Mouse (Mus musculus): ENCODE data around the gene Sertad1. TPM values are rescaled to one million over a fixed set of nuclear protein-coding genes. Genes with fewer than 3 reads are reported as not detected.
"Not testable (repeated sequence)": the region's sequence is repeated elsewhere in the genome, so short reads cannot be mapped to it uniquely, and the experiment has no call there.

Gene Sertad1
- polyA plus RNA-seq, 1 experiment from 2014 or later: 31.1 TPM

DNA sequence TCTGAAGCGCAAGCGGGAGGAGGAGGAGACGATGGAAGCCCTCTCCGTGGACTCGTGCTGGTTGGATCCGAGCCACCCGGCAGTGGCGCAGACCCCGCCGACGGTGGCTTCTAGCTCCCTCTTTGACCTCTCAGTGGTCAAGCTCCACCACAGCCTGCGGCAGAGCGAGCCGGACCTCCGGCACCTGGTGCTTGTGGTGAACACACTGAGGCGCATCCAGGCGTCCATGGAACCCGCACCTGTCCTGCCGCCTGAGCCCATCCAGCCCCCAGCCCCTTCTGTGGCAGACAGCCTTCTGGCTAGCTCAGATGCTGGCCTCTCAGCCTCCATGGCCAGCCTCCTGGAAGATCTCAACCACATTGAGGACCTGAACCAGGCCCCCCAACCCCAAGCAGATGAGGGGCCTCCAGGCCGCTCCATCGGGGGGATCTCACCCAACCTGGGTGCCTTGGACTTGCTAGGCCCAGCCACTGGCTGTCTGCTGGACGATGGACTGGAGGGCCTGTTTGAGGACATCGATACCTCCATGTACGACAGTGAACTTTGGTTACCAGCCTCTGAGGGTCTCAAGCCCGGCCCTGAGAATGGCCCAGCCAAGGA lies 2.7 kb downstream of the Sertad1 start:
- peaks cover 17% of the 10 kb centered on the region for H3K4me1 ChIP-seq

DNA sequence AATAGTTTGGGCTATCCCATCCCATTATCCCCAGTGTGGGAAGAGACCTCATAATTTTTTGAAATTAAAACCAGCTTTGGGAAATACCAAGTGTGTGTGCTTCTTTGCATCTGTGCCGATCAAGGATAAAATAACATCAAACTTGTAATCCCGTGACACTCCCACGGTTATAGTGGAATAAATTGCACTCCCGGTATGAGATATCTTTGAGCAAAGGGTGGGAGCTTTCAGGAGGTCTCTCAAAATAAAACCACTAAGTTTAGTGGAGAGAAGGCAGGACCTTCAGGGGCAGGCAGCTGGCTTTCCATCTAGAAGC lies 3.5 kb downstream of the Sertad1 start:
- no peaks in the 10 kb centered on the region for H3K27me3 ChIP-seq
- 18% methylated on average over 4 of the region's 4 CpGs for WGBS
- peaks cover 17% of the 10 kb centered on the region for H3K4me1 ChIP-seq
- peaks cover 5% of the 10 kb centered on the region; the same call in 1 of the 2 replicates for H3K36me3 ChIP-seq
- H3K9me3 ChIP-seq: no peaks in the 10 kb centered on the region
- H3K27ac ChIP-seq: peak overlapping the region; percentile 85
- peak overlapping the region; percentile 52 for H3K9ac ChIP-seq
- no peak for ATAC-seq (ENCODE audit: insufficient number of reproducible peaks, insufficient read depth, low FRiP score, low TSS enrichment)
- peak overlapping the region; percentile 61 for H3K4me2 ChIP-seq (replicated peaks)
- peak overlapping the region; percentile 36 for H3K4me3 ChIP-seq

More for the DNA sequence above, 2.7 kb downstream of the Sertad1 start:
- no peaks in the 10 kb centered on the region for H3K9me3 ChIP-seq
- no peak overlapping the region for H3K4me3 ChIP-seq
- no peak overlapping the region for H3K27ac ChIP-seq
- H3K9ac ChIP-seq: no peak overlapping the region
- no peak for ATAC-seq (ENCODE audit: insufficient number of reproducible peaks, insufficient read depth, low FRiP score, low TSS enrichment)
- no peaks in the 10 kb centered on the region for H3K27me3 ChIP-seq
- peaks cover 5% of the 10 kb centered on the region; the same call in 1 of the 2 replicates for H3K36me3 ChIP-seq
- 91% methylated on average over 25 of the region's 25 CpGs for WGBS
- H3K4me2 ChIP-seq (replicated peaks): no peak overlapping the region

DNA sequence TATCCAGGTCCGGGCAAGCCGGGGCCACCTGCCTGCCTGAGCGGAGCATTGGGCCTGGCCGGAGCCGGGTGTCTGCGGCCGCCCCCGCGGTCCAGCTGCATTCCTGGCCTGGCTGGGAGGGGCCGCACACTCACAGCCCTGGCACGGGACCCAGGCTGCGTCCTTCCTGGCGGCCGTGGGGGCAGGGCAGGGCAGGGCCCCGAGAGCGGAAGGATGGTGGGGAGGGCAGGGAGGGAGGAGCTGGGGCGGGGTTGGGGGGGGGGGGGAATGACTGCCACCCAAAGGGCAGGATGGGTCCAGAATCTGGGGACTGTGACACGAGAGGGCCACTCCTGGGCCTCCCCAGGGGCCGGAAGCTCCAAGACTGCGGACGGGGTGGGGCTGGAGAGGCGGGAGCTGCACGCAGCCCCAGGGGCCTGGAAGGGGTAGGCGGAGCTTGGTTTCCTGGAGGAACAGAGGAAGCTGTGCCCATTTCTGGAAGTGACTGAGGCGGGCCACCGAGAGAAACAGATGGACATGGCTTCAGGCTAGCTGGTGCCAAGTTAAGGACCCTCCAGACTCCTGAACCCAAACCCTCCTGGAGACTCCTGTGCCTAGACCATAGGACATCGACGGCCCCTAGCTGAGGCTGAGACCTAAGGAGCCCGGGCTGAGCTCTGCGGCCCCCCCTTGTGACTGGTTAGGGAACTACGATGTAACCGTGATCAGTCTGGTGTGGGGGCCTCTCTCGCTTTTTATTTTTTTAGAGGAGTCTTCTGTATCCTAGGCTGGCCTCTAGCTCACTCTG lies 4.0 kb downstream of the Sertad1 start:
- ATAC-seq (ENCODE audit: insufficient number of reproducible peaks, insufficient read depth, low FRiP score, low TSS enrichment): 0 out of 2 replicates have a peak, but pooled peaks have one; percentile 36
- Histone ChIP-seq H3K9ac (peak overlapping the region; percentile 52), H3K4me1 (peaks cover 17% of the 10 kb centered on the region), H3K27ac (peak overlapping the region; percentile 85), H3K4me3 (peak overlapping the region; percentile 36), H3K9me3 (no peaks in the 10 kb centered on the region), H3K4me2 (replicated peaks) (peak overlapping the region; percentile 61), H3K27me3 (no peaks in the 10 kb centered on the region), H3K36me3 (peaks cover 5% of the 10 kb centered on the region; the same call in 1 of the 2 replicates)
- WGBS: 1% methylated on average over 29 of the region's 33 CpGs

DNA sequence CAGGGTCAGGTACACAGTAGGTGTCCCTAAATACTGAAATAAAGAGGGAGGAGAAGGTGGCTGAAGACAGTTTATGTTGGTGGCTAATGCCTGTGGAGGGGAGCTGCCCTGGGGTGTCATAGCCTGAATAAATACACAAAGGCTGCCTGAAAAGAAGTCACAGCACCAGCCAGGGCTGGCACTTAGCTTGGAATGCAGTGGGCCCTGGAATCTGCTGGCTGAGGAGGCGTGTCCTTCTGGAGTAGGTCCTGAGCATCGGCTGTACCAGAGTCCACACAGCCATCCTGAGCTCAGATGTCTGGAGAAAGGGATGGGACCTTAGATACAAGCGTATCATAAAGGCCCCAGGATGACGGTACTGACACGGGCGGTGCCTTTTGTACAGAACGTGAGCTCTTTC lies 5.1 kb downstream of the Sertad1 start:
- Histone ChIP-seq H3K9me3 (no peaks in the 10 kb centered on the region), H3K4me1 (peaks cover 17% of the 10 kb centered on the region), H3K4me3 (no peak overlapping the region), H3K4me2 (replicated peaks) (no peak overlapping the region), H3K27ac (no peak overlapping the region), H3K9ac (no peak overlapping the region), H3K36me3 (peaks cover 5% of the 10 kb centered on the region; the same call in 1 of the 2 replicates), H3K27me3 (no peaks in the 10 kb centered on the region)
- 65% methylated on average over 7 of the region's 7 CpGs for WGBS
- ATAC-seq (ENCODE audit: insufficient number of reproducible peaks, insufficient read depth, low FRiP score, low TSS enrichment): no peak

DNA sequence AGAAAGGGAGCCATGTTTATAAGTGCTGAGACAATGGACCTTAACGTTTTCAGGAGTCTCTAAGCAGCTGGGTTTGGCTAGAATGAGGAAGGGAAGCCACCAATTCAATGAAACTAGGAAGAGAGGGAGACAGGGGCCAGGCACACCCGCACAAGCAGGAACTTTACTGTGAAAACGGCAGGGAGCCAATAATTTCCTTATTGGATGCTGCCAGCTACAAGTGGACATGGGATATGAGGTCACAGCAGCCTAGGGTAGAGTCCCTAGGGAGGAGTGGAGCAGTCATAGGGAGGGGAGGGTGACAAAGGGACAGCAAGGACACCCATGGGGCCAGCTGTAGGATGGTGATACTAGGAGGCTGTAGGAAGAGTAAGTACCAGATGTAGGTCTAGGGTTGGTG lies 6.3 kb downstream of the Sertad1 start:
- no peak for ATAC-seq (ENCODE audit: insufficient number of reproducible peaks, insufficient read depth, low FRiP score, low TSS enrichment)
- Histone ChIP-seq H3K27me3 (no peaks in the 10 kb centered on the region), H3K4me2 (replicated peaks) (no peak overlapping the region), H3K9me3 (no peaks in the 10 kb centered on the region), H3K36me3 (peaks cover 5% of the 10 kb centered on the region; the same call in 1 of the 2 replicates), H3K4me3 (no peak overlapping the region), H3K4me1 (peaks cover 15% of the 10 kb centered on the region), H3K9ac (no peak overlapping the region), H3K27ac (no peak overlapping the region)
- WGBS: 80% methylated on average over 3 of the region's 3 CpGs

DNA sequence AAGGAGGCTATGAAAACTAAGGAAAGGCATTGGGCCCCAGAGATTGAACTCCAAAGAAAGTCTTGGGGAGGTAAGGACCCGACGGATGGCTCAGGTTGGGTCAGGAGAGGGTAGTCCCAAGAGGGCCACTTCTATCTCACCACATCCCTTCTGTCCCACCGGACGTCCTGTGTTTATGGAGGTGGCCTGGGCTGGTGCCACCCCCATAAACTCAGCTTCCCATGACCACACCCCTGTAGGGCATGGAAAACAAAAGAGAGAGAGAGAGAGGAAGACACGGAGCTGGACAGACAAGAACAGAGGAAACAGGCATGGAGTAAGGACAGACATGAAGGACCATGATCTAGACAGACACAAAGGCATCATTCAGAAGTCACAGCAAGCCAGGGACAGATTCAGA lies 6.7 kb downstream of the Sertad1 start:
- Histone ChIP-seq H3K9ac (no peak overlapping the region), H3K4me1 (peaks cover 10% of the 10 kb centered on the region), H3K27me3 (no peaks in the 10 kb centered on the region), H3K36me3 (peaks cover 5% of the 10 kb centered on the region; the same call in 1 of the 2 replicates), H3K27ac (no peak overlapping the region), H3K4me3 (no peak overlapping the region), H3K9me3 (no peaks in the 10 kb centered on the region), H3K4me2 (replicated peaks) (no peak overlapping the region)
- ATAC-seq (ENCODE audit: insufficient number of reproducible peaks, insufficient read depth, low FRiP score, low TSS enrichment): no peak
- WGBS: 72% methylated on average over 5 of the region's 5 CpGs

DNA sequence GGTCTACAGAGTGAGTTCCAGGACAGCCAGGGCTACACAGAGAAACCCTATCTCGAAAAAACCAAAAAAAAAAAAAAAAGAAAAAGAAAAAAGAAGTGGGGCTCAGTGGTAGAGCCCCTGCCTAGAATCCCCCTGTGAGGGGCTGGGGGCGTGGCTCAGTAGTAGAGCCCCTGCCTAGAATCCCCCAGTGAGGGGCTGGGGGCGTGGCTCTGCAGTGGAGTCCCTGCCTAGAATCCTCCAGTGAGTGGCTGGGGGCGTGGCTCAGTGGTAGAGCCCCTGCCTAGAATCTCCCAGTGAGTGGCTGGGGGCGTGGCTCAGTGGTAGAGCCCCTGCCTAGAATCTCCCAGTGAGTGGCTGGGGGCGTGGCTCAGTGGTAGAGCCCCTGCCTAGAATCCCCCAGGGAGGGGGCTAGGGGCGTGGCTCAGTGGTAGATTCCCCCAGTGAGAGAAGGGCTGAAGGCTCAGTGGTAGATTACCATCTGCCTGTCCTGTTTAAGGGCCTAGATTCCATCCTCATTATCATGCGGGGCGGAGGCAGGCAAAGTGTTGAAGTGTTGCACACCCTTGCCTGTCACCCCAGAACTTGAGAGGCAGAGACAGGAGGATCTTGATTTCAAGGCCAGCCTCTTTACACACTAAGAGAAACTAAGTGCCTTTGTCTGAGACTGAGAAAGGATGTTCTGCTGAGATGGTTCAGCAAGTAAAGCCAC lies 8.1 kb downstream of the Sertad1 start:
- 87% methylated on average over 9 of the region's 9 CpGs for WGBS
- not testable (repeated sequence) for H3K9ac ChIP-seq; H3K4me2 ChIP-seq (replicated peaks); ATAC-seq (ENCODE audit: insufficient number of reproducible peaks, insufficient read depth, low FRiP score, low TSS enrichment); H3K9me3 ChIP-seq; H3K27me3 ChIP-seq; H3K36me3 ChIP-seq; H3K27ac ChIP-seq; H3K4me3 ChIP-seq
- H3K4me1 ChIP-seq: peaks cover 12% of the 10 kb centered on the region

DNA sequence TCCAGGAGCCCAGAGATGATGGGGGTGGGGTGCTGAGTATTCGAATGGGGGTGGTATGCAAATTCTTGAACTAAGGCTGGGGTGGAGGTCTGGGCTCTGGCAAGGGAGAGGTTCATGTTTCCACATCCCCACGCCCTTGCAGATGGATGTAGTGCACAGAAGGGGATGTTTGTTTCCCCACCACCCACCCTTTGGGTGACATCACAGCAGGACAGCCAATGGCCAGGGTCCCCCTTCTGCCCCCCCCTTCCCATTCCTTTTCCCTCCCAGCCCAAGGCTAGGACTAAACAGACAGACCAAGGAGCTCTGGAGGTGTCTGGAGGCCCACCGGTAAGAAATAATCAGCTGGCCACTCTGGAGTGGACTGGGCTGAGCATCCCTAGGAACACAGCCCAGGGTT lies 12.3 kb downstream of the Sertad1 start, which contains the start of gene Prx:
Gene Prx, plus strand, starts transcription at position 289 of the 400 bp plus-strand sequence.
- no peak for ATAC-seq (ENCODE audit: insufficient number of reproducible peaks, insufficient read depth, low FRiP score, low TSS enrichment)
- H3K4me2 ChIP-seq (replicated peaks): no peak within 1 kb of the TSS
- 24% methylated on average over 3 of the region's 3 CpGs for WGBS
- H3K9ac ChIP-seq: no peak within 1 kb of the TSS
- no peaks in the 10 kb centered on the region for H3K36me3 ChIP-seq
- H3K4me3 ChIP-seq: no peak within 1 kb of the TSS
- no peaks in the 10 kb centered on the region for H3K27me3 ChIP-seq
- peaks cover 3% of the 10 kb centered on the region; the same call in 1 of the 2 replicates for H3K4me1 ChIP-seq
- H3K9me3 ChIP-seq: no peaks in the 10 kb centered on the region
- no peak within 1 kb of the TSS for H3K27ac ChIP-seq

DNA sequence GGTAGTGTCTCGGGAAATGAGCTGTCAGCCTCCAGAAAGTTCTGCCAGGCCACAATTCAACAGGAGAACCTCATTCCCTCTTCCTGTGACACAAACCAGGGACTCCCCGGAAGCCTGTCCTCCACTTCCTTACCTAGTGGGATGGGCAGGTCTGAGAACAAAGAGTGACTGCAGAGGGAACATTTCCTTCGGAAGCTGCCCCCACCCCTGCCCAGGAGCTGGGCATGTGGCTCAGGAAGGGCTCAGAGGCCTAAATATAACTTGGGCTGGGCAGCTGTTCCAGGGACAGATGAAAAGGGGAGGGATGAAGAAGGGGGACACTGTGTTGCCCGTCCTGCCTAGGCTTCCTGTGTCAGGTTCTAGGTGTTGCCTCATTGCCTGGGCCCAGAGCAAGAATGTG lies 14.9 kb downstream of the Sertad1 start:
- no peaks in the 10 kb centered on the region for H3K36me3 ChIP-seq
- no peak overlapping the region for H3K4me3 ChIP-seq
- ATAC-seq (ENCODE audit: insufficient number of reproducible peaks, insufficient read depth, low FRiP score, low TSS enrichment): no peak
- H3K27me3 ChIP-seq: no peaks in the 10 kb centered on the region
- H3K4me2 ChIP-seq (replicated peaks): no peak overlapping the region
- peaks cover 5% of the 10 kb centered on the region for H3K4me1 ChIP-seq
- 72% methylated on average over 4 of the region's 4 CpGs for WGBS
- H3K9ac ChIP-seq: no peak overlapping the region
- H3K27ac ChIP-seq: no peak overlapping the region
- H3K9me3 ChIP-seq: no peaks in the 10 kb centered on the region

DNA sequence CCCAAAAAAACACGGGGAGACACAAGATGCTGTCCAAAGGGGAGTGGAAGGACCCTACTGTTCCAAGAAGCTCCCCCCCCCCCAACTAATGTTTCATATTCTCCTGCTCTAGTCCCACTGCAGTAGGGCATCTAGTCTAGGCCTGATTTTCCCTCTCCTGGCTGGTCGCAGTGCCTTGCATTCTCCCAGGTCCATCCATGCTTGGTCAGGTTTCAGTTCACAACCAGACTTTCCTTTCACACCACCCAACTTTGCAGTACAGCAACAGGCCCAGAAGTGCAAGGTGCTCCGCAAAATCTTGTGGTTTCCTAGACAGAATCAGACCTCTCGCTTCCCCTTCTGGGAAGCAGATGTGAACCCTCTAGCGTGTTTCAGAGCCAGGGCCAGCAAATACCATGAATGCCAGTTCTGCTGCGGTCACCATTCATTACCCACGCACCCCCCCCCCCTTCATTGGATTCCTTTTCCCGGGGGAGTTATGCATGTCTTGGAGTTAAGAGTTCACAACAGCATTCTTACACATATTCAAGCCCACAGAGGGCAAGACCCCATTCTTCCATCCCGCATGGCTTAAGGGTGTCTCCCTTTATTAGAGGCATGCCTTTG lies 20.2 kb downstream of the Sertad1 start:
- peak overlapping the region; percentile 50 for H3K4me2 ChIP-seq (replicated peaks)
- no peaks in the 10 kb centered on the region for H3K36me3 ChIP-seq
- H3K9ac ChIP-seq: no peak overlapping the region
- 42% methylated on average over 9 of the region's 9 CpGs for WGBS
- ATAC-seq (ENCODE audit: insufficient number of reproducible peaks, insufficient read depth, low FRiP score, low TSS enrichment): no peak
- peaks cover 9% of the 10 kb centered on the region for H3K4me1 ChIP-seq
- H3K27ac ChIP-seq: peak overlapping the region; percentile 98
- no peaks in the 10 kb centered on the region for H3K27me3 ChIP-seq
- no peaks in the 10 kb centered on the region for H3K9me3 ChIP-seq
- H3K4me3 ChIP-seq: peak overlapping the region; percentile 51

Measured in embryonic facial prominence, embryonic 12.5 days (tissue).